Mouse (Mus musculus): Measurements from ENCODE around the gene Cemip. TPM values are rescaled to one million over a fixed set of nuclear protein-coding genes. Genes with fewer than 3 reads are reported as not detected.

The Cemip gene
- total and polyA plus RNA-seq, 2 experiments from 2014 or later: 0.37 to 2.9 TPM

- no peaks in the 10 kb centered on the region for H3K9me3 ChIP-seq (replicated peaks; ENCODE audit: control insufficient read depth, low read length)
- H3K36me3 ChIP-seq (replicated peaks; ENCODE audit: control insufficient read depth, insufficient read depth, low read length): no peaks in the 10 kb centered on the region
- WGBS: 32% methylated on average over 3 of the region's 3 CpGs
- TF ChIP-seq CTCF (IDR thresholded peaks at IDR 0.05; ENCODE audit: low read depth) (no peak), EP300 (IDR thresholded peaks at IDR 0.05; ENCODE audit: low read depth) (no peak)
- H3K4me3 ChIP-seq (ENCODE audit: low read depth, low read length): no peak overlapping the region
- no peaks in the 10 kb centered on the region for H3K27me3 ChIP-seq (ENCODE audit: control insufficient read depth, insufficient read depth, low read length)
- no peak overlapping the region for H3K4me2 ChIP-seq (ENCODE audit: low read depth, low read length)
- H3K9ac ChIP-seq (replicated peaks; ENCODE audit: low read depth, low read length): no peak overlapping the region
- H3K4me1 ChIP-seq (ENCODE audit: control insufficient read depth, insufficient read depth): peaks cover 81% of the 10 kb centered on the region
- ATAC-seq (ENCODE audit: insufficient read depth, low read depth) (no peak), DNase-seq (ENCODE audit: low spot score) (no peak)
- peak overlapping the region; percentile 16 for H3K27ac ChIP-seq (ENCODE audit: low read depth)
Measured at GRCm38 (mm10) chr7:84121778-84122177, 35.5 kb upstream of the Cemip start.

DNA sequence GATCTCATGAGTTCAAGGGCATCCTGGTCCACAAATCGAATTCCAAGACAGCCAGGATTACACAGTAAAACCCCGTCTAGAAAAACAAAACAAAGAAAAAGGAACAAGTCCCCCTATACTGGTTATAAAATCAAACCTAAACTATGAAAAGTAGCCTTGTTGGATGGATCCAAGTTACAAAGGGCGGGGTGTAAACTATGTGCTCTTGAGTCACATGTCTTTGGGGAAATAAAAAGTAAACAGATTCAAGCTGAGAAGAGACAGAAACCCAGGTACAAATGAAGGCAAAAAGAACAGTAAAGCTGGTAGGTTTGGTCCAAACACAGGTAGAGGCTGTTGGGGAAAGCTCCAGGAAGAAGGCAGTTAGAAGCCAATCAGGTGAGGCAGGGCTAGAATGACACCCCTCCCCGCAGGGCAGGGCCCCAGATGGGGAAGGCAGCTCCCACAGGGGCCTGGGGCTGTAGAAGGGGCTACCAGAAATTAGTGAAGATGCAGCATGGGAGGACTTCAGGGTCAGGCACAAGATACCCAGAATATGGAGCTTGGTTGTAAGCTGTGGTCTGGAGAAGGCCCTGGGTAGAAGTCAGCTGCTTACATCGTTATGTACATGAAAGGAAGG lies 33.9 kb upstream of the Cemip start:
- TF ChIP-seq EP300 (IDR thresholded peaks at IDR 0.05; ENCODE audit: low read depth): no peak
- no peak for TF ChIP-seq CTCF (IDR thresholded peaks at IDR 0.05; ENCODE audit: low read depth)
- ATAC-seq (ENCODE audit: insufficient read depth, low read depth) (no peak), DNase-seq (ENCODE audit: low spot score) (no peak)
- Histone ChIP-seq H3K4me1 (ENCODE audit: control insufficient read depth, insufficient read depth) (peaks cover 66% of the 10 kb centered on the region), H3K9me3 (replicated peaks; ENCODE audit: control insufficient read depth, low read length) (no peaks in the 10 kb centered on the region), H3K4me3 (ENCODE audit: low read depth, low read length) (no peak overlapping the region), H3K4me2 (ENCODE audit: low read depth, low read length) (no peak overlapping the region), H3K27ac (ENCODE audit: low read depth) (peak overlapping the region; percentile 65), H3K36me3 (replicated peaks; ENCODE audit: control insufficient read depth, insufficient read depth, low read length) (no peaks in the 10 kb centered on the region), H3K9ac (replicated peaks; ENCODE audit: low read depth, low read length) (no peak overlapping the region), H3K27me3 (ENCODE audit: control insufficient read depth, insufficient read depth, low read length) (no peaks in the 10 kb centered on the region)
- 61% methylated on average over 5 of the region's 5 CpGs for WGBS

DNA sequence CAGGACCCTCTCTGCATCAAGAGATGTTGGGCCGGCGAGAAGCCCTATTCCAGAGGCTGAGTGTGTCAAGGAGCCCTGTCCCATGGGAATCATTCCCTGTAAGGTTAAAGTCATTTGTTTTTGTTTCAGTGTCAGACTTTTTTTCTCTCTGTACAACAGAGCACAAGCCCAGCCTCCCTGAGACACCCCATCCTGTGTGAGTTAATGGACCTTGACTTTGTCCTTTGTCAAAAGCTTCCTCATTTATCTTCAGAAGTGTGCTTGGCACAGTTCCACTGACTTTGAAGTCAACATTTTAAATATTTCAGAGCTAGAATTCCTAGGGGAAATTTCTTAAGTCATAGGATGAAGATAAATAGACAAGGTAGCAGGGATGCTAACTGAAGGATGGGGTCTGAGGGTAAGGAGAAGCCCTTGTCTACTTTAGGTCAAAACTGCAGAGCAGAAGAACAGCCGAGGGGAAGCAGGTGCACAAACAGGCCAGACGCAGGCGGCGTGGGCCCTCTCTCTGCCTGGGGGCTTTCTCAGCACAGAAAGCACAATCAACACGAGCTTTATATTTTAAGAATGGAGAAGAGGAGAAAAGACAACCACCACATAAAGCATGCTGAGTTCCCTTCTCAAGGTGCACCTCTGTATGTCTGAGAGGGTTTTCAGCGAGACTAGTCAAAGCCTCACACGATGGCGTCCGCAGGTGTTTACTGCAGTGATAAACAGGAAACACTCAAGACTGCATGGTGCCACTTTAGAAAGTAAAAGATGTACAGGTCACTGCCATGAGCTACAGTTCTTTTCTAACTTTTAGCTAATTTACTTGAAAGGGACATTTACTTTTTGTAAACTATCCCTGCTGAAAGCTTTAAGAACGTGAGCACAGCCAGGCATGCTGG lies 33.2 kb upstream of the Cemip start:
- WGBS: 49% methylated on average over 12 of the region's 12 CpGs
- Histone ChIP-seq H3K36me3 (replicated peaks; ENCODE audit: control insufficient read depth, insufficient read depth, low read length) (no peaks in the 10 kb centered on the region), H3K27me3 (ENCODE audit: control insufficient read depth, insufficient read depth, low read length) (no peaks in the 10 kb centered on the region), H3K9me3 (replicated peaks; ENCODE audit: control insufficient read depth, low read length) (no peaks in the 10 kb centered on the region), H3K4me1 (ENCODE audit: control insufficient read depth, insufficient read depth) (peaks cover 64% of the 10 kb centered on the region), H3K4me2 (ENCODE audit: low read depth, low read length) (no peak overlapping the region), H3K4me3 (ENCODE audit: low read depth, low read length) (no peak overlapping the region), H3K9ac (replicated peaks; ENCODE audit: low read depth, low read length) (no peak overlapping the region), H3K27ac (ENCODE audit: low read depth) (peak overlapping the region; percentile 65; the same call in 1 of the 2 replicates)
- no peak for TF ChIP-seq EP300 (IDR thresholded peaks at IDR 0.05; ENCODE audit: low read depth)
- no peak for TF ChIP-seq CTCF (IDR thresholded peaks at IDR 0.05; ENCODE audit: low read depth)
- DNase-seq (ENCODE audit: low spot score) (no peak), ATAC-seq (ENCODE audit: insufficient read depth, low read depth) (no peak)

DNA sequence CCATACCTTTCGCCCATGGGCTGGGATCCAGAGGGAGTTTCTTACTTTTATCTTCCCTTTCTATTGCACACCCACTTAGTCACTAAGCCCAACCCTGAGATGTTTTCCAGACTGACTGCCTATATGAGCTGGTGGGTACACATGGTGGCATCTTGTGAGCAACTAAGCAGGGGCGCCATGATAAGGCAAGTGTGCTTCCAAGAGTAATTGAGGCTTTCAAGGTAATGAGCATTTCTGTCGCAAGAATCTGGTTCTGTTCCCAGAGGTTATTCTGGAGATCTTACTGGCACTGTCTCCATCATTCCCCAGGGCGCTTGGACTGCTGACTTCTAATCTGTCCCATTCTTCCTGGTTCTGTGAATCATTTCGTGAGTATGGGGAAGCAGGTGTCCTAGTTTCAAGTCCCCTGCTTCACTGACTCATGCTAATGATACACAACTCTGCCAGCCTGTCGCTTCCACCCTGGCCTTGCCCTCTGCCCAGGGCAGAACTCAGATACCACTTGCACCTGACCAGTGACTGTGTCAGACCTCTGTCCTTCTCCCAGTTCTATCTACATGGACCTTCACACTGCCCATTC lies 31.3 kb upstream of the Cemip start:
- no peak overlapping the region for H3K9ac ChIP-seq (replicated peaks; ENCODE audit: low read depth, low read length)
- no peak for DNase-seq (ENCODE audit: low spot score)
- H3K27ac ChIP-seq (ENCODE audit: low read depth): peak overlapping the region; percentile 18; the same call in 1 of the 2 replicates
- no peaks in the 10 kb centered on the region for H3K27me3 ChIP-seq (ENCODE audit: control insufficient read depth, insufficient read depth, low read length)
- ATAC-seq (ENCODE audit: insufficient read depth, low read depth): no peak
- H3K4me3 ChIP-seq (ENCODE audit: low read depth, low read length): no peak overlapping the region
- H3K4me2 ChIP-seq (ENCODE audit: low read depth, low read length): no peak overlapping the region
- H3K36me3 ChIP-seq (replicated peaks; ENCODE audit: control insufficient read depth, insufficient read depth, low read length): peaks cover 16% of the 10 kb centered on the region
- H3K9me3 ChIP-seq (replicated peaks; ENCODE audit: control insufficient read depth, low read length): no peaks in the 10 kb centered on the region
- TF ChIP-seq CTCF (IDR thresholded peaks at IDR 0.05; ENCODE audit: low read depth): no peak
- no peak for TF ChIP-seq EP300 (IDR thresholded peaks at IDR 0.05; ENCODE audit: low read depth)
- 54% methylated on average over 6 of the region's 6 CpGs for WGBS
- H3K4me1 ChIP-seq (ENCODE audit: control insufficient read depth, insufficient read depth): peaks cover 56% of the 10 kb centered on the region

DNA sequence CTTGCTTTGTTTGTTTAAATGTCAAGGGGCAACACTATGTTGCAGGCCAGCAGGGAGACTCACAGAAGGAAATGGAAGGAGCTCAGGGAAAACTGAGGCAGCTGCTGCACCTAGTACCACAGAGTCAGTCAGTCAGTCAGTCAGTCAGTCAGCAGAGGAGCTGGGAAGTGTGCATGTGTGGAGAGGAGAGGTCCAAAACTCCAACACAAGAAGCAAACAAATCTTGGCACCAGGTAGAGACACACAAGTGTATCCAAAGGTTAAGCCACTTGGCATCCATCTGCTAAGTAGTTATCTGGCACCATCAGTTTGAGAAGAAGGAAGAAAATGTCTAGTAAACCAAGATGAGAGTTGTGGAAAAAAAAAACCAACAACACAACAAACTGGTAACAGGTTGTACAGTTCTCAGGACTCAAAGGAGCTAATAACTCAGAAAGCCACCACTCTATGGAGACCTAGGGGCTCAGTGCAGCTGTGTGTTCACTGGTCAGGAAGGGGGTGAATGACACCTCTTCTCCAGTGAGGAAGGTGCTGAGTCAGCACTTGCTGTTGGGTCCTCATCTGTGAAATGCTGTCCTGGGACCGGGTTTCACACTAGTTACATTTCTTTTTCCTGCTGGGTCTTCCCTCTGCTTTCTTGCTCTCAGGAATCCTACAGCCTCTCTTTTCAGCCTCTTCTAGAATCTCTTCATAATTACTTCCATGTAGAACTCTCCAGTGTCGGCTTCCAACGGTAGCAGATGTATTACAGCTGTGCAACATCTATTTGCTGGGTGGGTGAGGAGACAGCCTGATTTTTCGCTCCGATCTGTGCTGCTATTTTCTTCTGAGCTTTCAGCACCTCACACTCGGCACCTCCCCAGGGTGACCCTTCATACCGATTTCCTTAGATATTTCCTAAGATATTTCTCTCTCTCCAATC lies 30.6 kb upstream of the Cemip start:
- Histone ChIP-seq H3K27ac (ENCODE audit: low read depth) (peak overlapping the region; percentile 18; the same call in 1 of the 2 replicates), H3K4me3 (ENCODE audit: low read depth, low read length) (no peak overlapping the region), H3K4me1 (ENCODE audit: control insufficient read depth, insufficient read depth) (peaks cover 57% of the 10 kb centered on the region), H3K36me3 (replicated peaks; ENCODE audit: control insufficient read depth, insufficient read depth, low read length) (peaks cover 16% of the 10 kb centered on the region), H3K4me2 (ENCODE audit: low read depth, low read length) (no peak overlapping the region), H3K27me3 (ENCODE audit: control insufficient read depth, insufficient read depth, low read length) (no peaks in the 10 kb centered on the region), H3K9me3 (replicated peaks; ENCODE audit: control insufficient read depth, low read length) (no peaks in the 10 kb centered on the region), H3K9ac (replicated peaks; ENCODE audit: low read depth, low read length) (no peak overlapping the region)
- TF ChIP-seq EP300 (IDR thresholded peaks at IDR 0.05; ENCODE audit: low read depth): no peak
- no peak for TF ChIP-seq CTCF (IDR thresholded peaks at IDR 0.05; ENCODE audit: low read depth)
- WGBS: 42% methylated on average over 7 of the region's 7 CpGs
- DNase-seq (ENCODE audit: low spot score) (no peak), ATAC-seq (ENCODE audit: insufficient read depth, low read depth) (no peak)
